Mouse (Mus musculus) forebrain, embryonic 11.5 days (tissue): Measurements from ENCODE around the gene Slc30a1. TPM values are rescaled to one million over a fixed set of nuclear protein-coding genes. Genes with fewer than 3 reads are reported as not detected.

Experiments used
- ATAC-seq: fragments of 200-750 bp; cut with Nextera tagmentation; replicated peaks from 2 replicates; pipeline ENCODE4 v1.8.0; 2017; ENCODE audit warnings: moderate TSS enrichment; ENCODE audit not compliant: low FRiP score
- DNase-seq: peaks from one replicate; pipeline ENCODE4 v3.0.0-alpha.2; 2017; ENCODE audit warnings: low spot score
- H3K27ac ChIP-seq: fragments of 300-500 bp; sonication (generic); 2 replicates; pipeline ENCODE4 v1.5.1; 2014; ENCODE audit warnings: low read depth, low read length
- H3K27me3 ChIP-seq: fragments of 300-500 bp; sonication (generic); 2 replicates; pipeline ENCODE4 v1.6.1; 2014; ENCODE audit warnings: mild to moderate bottlenecking, low read length, mixed read lengths; ENCODE audit not compliant: control insufficient read depth, insufficient read depth
- H3K36me3 ChIP-seq: fragments of 300-500 bp; sonication (generic); 2 replicates; pipeline ENCODE4 v1.6.1; 2014; ENCODE audit warnings: mild to moderate bottlenecking, low read length, moderate library complexity, mixed read lengths; ENCODE audit not compliant: control insufficient read depth, insufficient read depth
- H3K4me1 ChIP-seq: fragments of 300-500 bp; sonication (generic); replicated peaks from 2 replicates; pipeline ENCODE4 v1.6.1; 2014; ENCODE audit warnings: low read length, mixed read lengths; ENCODE audit not compliant: control insufficient read depth, insufficient read depth
- H3K4me2 ChIP-seq: fragments of 300-500 bp; sonication (generic); 2 replicates; pipeline ENCODE4 v1.6.1; 2014; ENCODE audit warnings: low read depth, mild to moderate bottlenecking, low read length, moderate library complexity, mixed read lengths; ENCODE audit not compliant: severe bottlenecking
- H3K4me3 ChIP-seq: fragments of 300-500 bp; sonication (generic); 2 replicates; pipeline ENCODE4 v1.5.1; 2014; ENCODE audit warnings: low read depth, low read length
- H3K9ac ChIP-seq: fragments of 300-500 bp; sonication (generic); 2 replicates; pipeline ENCODE4 v1.6.1; 2014; ENCODE audit warnings: low read length
- H3K9me3 ChIP-seq: fragments of 300-500 bp; sonication (generic); 2 replicates; pipeline ENCODE4 v1.6.1; 2016; ENCODE audit warnings: low read length, mixed read lengths; ENCODE audit not compliant: control insufficient read depth
- WGBS: fragments of 180-500 bp; shearing (Covaris S2); extraction: QIAGEN DNeasy Blood & Tissue Kit; methylation state at CpG from one replicate; pipeline ENCODE4 v1.1.7; 2014; 5-methylcytosine and 5-hydroxymethylcytosine counted together
- polyA plus RNA-seq: library from polyadenylated mRNA; unstranded; fragments of >200 nt; fragmentation: Nextera tagmentation; extraction: Ambion mirVana; gene quantifications from 2 replicates; pipeline ENCODE4 v1.2.1, GENCODE M21; 2014

The Slc30a1 gene
- polyA plus RNA-seq, 1 experiment from 2014 or later: 2.2 TPM

DNA sequence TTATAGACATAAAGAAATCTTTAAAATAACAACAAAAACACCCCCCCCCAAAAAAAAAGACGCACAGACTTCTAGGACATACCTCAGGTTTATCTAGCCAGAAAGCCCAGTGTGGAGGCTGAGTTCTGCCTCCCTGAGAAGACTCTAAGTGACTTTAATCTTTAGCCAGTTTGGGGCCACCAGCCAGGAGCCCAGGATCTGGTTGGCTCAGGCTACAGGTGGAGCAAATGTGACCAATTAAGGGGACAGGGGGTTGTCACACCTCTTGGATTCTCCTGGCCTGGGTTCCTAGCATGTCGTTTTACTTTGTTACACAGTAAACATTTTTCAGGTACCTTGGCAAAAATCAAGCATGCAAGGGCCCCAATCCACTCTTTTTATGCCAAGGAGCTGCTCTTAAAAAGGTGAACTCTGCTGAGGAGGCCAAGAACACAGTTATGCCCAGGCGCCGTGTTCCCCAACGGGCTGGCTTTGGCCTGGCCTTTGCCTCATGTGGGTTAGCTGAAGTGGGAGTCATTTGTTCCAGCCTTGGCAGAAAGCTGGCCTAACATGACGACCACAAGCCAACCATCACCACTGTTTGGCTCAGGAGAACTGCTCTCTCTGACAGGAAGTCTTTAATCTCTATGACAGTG lies 34.4 kb upstream of the Slc30a1 start:
- ATAC-seq (no peak), DNase-seq (no peak)
- Histone ChIP-seq H3K4me1 (no peaks in the 10 kb centered on the region), H3K4me2 (no peak overlapping the region), H3K27me3 (no peaks in the 10 kb centered on the region), H3K4me3 (no peak overlapping the region), H3K9ac (no peak overlapping the region), H3K9me3 (no peaks in the 10 kb centered on the region), H3K36me3 (no peaks in the 10 kb centered on the region), H3K27ac (no peak overlapping the region)
- 84% methylated on average over 6 of the region's 6 CpGs for WGBS

DNA sequence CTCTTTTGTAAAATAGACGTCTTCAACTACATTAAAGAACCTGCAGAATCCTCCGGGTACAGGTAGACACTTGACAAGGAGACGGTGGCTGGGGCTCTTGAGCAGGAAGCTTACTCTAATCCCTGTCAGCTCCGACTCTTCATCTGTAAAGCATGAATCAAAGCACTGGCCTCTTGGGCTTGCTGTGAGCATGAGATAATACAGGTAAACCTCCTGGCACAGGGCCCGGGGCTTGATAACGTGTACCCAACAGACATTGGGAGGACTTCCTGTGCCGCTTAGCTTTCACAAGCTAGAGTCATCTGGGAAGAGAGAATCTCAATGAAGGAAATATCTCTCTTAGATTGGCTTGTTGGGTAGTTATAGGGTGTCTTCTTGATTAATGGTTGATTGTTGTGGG lies 31.6 kb upstream of the Slc30a1 start:
- H3K4me2 ChIP-seq: no peak overlapping the region
- no peak overlapping the region for H3K27ac ChIP-seq
- H3K9ac ChIP-seq: no peak overlapping the region
- ATAC-seq (no peak), DNase-seq (no peak)
- WGBS: 87% methylated on average over 7 of the region's 7 CpGs
- no peaks in the 10 kb centered on the region for H3K36me3 ChIP-seq
- no peak overlapping the region for H3K4me3 ChIP-seq
- H3K27me3 ChIP-seq: no peaks in the 10 kb centered on the region
- no peaks in the 10 kb centered on the region for H3K4me1 ChIP-seq
- no peaks in the 10 kb centered on the region for H3K9me3 ChIP-seq

GRCm38 (mm10) chr1:191875683-191876305 lies 30.8 kb upstream of the Slc30a1 start:
- no peaks in the 10 kb centered on the region for H3K9me3 ChIP-seq
- no peaks in the 10 kb centered on the region for H3K27me3 ChIP-seq
- no peak overlapping the region for H3K4me3 ChIP-seq
- no peak for ATAC-seq
- H3K36me3 ChIP-seq: no peaks in the 10 kb centered on the region
- no peak overlapping the region for H3K27ac ChIP-seq
- H3K4me1 ChIP-seq: no peaks in the 10 kb centered on the region
- no peak overlapping the region for H3K4me2 ChIP-seq
- DNase-seq: no peak
- WGBS: 85% methylated on average over 9 of the region's 9 CpGs
- no peak overlapping the region for H3K9ac ChIP-seq

DNA sequence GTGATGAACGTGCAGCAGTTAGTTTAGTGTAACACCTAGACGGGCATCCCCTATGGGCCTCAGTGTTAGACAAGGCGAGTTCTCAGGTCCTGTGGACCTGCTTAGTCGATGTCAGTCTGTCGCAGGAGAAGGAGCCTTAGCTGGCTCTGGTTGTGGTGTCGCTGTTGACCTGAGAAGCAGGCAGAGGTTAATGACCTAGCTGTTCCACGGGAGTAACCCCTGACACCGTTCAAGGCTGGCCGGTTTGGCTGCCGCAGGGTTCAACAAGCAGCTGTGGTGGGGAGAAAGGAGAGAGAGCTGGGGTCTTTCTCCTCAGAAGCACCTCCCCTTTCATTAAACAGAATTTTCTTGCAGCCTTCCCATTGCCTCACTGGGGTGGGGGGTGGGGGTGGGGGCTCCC lies 28.9 kb upstream of the Slc30a1 start:
- Histone ChIP-seq H3K9ac (no peak overlapping the region), H3K4me1 (no peaks in the 10 kb centered on the region), H3K4me2 (no peak overlapping the region), H3K36me3 (no peaks in the 10 kb centered on the region), H3K9me3 (no peaks in the 10 kb centered on the region), H3K27me3 (no peaks in the 10 kb centered on the region), H3K27ac (no peak overlapping the region), H3K4me3 (no peak overlapping the region)
- DNase-seq (no peak), ATAC-seq (no peak)
- 75% methylated on average over 10 of the region's 10 CpGs for WGBS

GRCm38 (mm10) chr1:191878518-191878921 lies 28.0 kb upstream of the Slc30a1 start:
- no peak overlapping the region for H3K4me2 ChIP-seq
- no peak overlapping the region for H3K4me3 ChIP-seq
- 65% methylated on average over 4 of the region's 4 CpGs for WGBS
- H3K9me3 ChIP-seq: no peaks in the 10 kb centered on the region
- H3K36me3 ChIP-seq: no peaks in the 10 kb centered on the region
- ATAC-seq (no peak), DNase-seq (no peak)
- no peaks in the 10 kb centered on the region for H3K4me1 ChIP-seq
- no peaks in the 10 kb centered on the region for H3K27me3 ChIP-seq
- H3K9ac ChIP-seq: no peak overlapping the region
- no peak overlapping the region for H3K27ac ChIP-seq

- Histone ChIP-seq H3K9me3 (no peaks in the 10 kb centered on the region), H3K4me1 (no peaks in the 10 kb centered on the region), H3K4me2 (no peak overlapping the region), H3K27me3 (no peaks in the 10 kb centered on the region), H3K27ac (no peak overlapping the region), H3K4me3 (no peak overlapping the region), H3K9ac (no peak overlapping the region), H3K36me3 (no peaks in the 10 kb centered on the region)
- DNase-seq: no peak
- no peak for ATAC-seq
- 95% methylated on average over 3 of the region's 3 CpGs for WGBS
Observed at GRCm38 (mm10) chr1:191880247-191880646, 26.3 kb upstream of the Slc30a1 start.

DNA sequence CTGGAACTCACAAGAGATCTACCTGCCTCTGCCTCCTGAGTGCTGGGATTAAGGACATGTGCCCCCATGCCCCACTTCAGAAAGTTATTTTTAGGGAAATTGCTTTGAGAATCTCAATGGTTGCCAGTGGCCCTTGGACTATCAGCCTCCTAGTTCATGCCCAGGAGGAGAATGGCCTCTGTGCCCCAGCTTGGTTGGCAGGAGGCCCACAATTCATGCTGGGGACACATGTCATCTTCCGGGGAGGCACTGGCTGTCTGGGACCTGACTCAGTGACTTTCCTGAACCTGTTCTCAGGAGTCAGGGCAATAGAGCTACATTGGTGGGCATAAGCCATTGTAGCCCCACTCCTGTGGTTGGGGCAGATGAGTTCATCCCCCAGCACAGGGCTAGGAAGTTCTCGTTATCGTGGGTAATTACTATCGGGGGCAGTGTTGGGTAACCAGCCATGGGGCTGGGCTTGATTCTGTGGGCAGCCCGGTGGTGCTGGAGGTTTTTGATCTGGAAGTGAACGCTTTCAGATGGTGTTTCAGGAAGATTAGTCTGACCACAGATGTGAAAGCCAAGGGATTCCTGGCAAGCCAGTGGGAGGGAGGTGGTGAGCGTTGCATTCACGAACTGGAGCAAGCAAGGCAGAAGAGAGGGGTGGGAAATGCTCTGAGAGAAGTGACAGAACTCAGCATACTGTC lies 25.5 kb upstream of the Slc30a1 start:
- H3K27me3 ChIP-seq: no peaks in the 10 kb centered on the region
- H3K9ac ChIP-seq: no peak overlapping the region
- H3K27ac ChIP-seq: no peak overlapping the region
- H3K36me3 ChIP-seq: no peaks in the 10 kb centered on the region
- no peaks in the 10 kb centered on the region for H3K9me3 ChIP-seq
- H3K4me2 ChIP-seq: no peak overlapping the region
- DNase-seq (no peak), ATAC-seq (no peak)
- H3K4me3 ChIP-seq: no peak overlapping the region
- WGBS: 83% methylated on average over 8 of the region's 8 CpGs
- no peaks in the 10 kb centered on the region for H3K4me1 ChIP-seq

- no peaks in the 10 kb centered on the region for H3K36me3 ChIP-seq
- H3K4me2 ChIP-seq: no peak overlapping the region
- no peaks in the 10 kb centered on the region for H3K27me3 ChIP-seq
- no peak overlapping the region for H3K27ac ChIP-seq
- no peak for DNase-seq
- ATAC-seq: no peak
- H3K4me3 ChIP-seq: no peak overlapping the region
- H3K9me3 ChIP-seq: no peaks in the 10 kb centered on the region
- H3K4me1 ChIP-seq: no peaks in the 10 kb centered on the region
- no peak overlapping the region for H3K9ac ChIP-seq
- 68% methylated on average over 2 of the region's 2 CpGs for WGBS
Observed at GRCm38 (mm10) chr1:191881663-191882062, 24.9 kb upstream of the Slc30a1 start.
